Mouse (Mus musculus) MEL (cell line): Measurements from ENCODE around the gene Tspan4. TPM values are rescaled to one million over a fixed set of nuclear protein-coding genes. Genes with fewer than 3 reads are reported as not detected.
A peak's percentile ranks its signal among the peaks of the same experiment; 100 is the strongest.

Experiments
- DNase-seq: peaks from one replicate; pipeline ENCODE4 v3.0.0; 2011; ENCODE audit warnings: low read depth, low spot score
- H3K27ac ChIP-seq: 2 replicates; pipeline ENCODE4 v1.5.1; 2012; ENCODE audit warnings: low read depth, mild to moderate bottlenecking, control low read depth, low read length, moderate library complexity; ENCODE audit not compliant: control insufficient read depth
- H3K27me3 ChIP-seq, 2 experiments: fragments of 150-350 bp in 1 of 2; sonication (generic) in 1 of 2; 2 replicates each; pipeline ENCODE4 v1.6.1; 2012; ENCODE audit warnings: low read length in 2 of 2, mild to moderate bottlenecking in 2 of 2, improper control_type of control experiment in 1 of 2, moderate library complexity in 1 of 2; ENCODE audit not compliant: insufficient read depth in 2 of 2, control insufficient read depth in 1 of 2
- H3K36me3 ChIP-seq, 2 experiments: 2 replicates each; pipeline ENCODE4 v1.6.1; 2012 to 2014; ENCODE audit warnings: low read length in 2 of 2, improper control_type of control experiment in 1 of 2, inconsistent platforms in 1 of 2, mild to moderate bottlenecking in 1 of 2; ENCODE audit not compliant: insufficient read depth in 2 of 2, control insufficient read depth in 1 of 2
- H3K4me1 ChIP-seq, 2 experiments: fragments of 150-350 bp in 1 of 2; sonication (generic) in 1 of 2; 2 replicates each; pipeline ENCODE4 v1.6.1; 2012; ENCODE audit warnings: low read length in 2 of 2, improper control_type of control experiment in 1 of 2, mild to moderate bottlenecking in 1 of 2; ENCODE audit not compliant: insufficient read depth in 2 of 2, control insufficient read depth in 1 of 2
- H3K4me3 ChIP-seq, 2 experiments: fragments of 150-350 bp in 1 of 2; sonication (generic) in 1 of 2; 2 replicates each; pipeline ENCODE4 v1.5.1; 2012; ENCODE audit warnings: low read depth in 2 of 2, low read length in 2 of 2, mild to moderate bottlenecking in 2 of 2, moderate library complexity in 2 of 2, control low read depth in 1 of 2, improper control_type of control experiment in 1 of 2; ENCODE audit not compliant: control insufficient read depth in 1 of 2, insufficient read depth in 1 of 2
- H3K79me2 ChIP-seq: 2 replicates; pipeline ENCODE4 v1.6.1; 2012; ENCODE audit warnings: mild to moderate bottlenecking, low read length, moderate library complexity; ENCODE audit not compliant: control insufficient read depth, poor library complexity, insufficient read depth
- H3K9ac ChIP-seq: 2 replicates; pipeline ENCODE4 v1.6.1; 2012; ENCODE audit warnings: low read depth, mild to moderate bottlenecking, control low read depth, low read length, moderate library complexity; ENCODE audit not compliant: control insufficient read depth, poor library complexity, severe bottlenecking
- H3K9me3 ChIP-seq: fragments of 150-350 bp; sonication (generic); replicated peaks from 2 replicates; pipeline ENCODE4 v1.6.1; 2012; ENCODE audit warnings: mild to moderate bottlenecking, low read length, improper control_type of control experiment, moderate library complexity; ENCODE audit not compliant: insufficient read depth
- BHLHE40 ChIP-seq: IDR thresholded peaks from 2 replicates; pipeline ENCODE4 v1.6.1; 2012; ENCODE audit warnings: low read depth, mild to moderate bottlenecking, inconsistent platforms, low read length, improper control_type of control experiment, borderline replicate concordance
- CHD1 ChIP-seq: IDR thresholded peaks from 2 replicates; pipeline ENCODE4 v1.6.1; 2012; ENCODE audit warnings: low read depth, mild to moderate bottlenecking, inconsistent platforms, low read length, improper control_type of control experiment
- E2F4 ChIP-seq: IDR thresholded peaks from 2 replicates; pipeline ENCODE4 v1.6.1; 2011; ENCODE audit warnings: low read depth, low read length, improper control_type of control experiment, borderline replicate concordance
- ELF1 ChIP-seq: IDR thresholded peaks from 2 replicates; pipeline ENCODE4 v1.6.1; 2014; ENCODE audit warnings: low read depth, mild to moderate bottlenecking, inconsistent platforms, low read length, improper control_type of control experiment, moderate library complexity
- EP300 ChIP-seq, 2 experiments: IDR thresholded peaks; 2 replicates each; pipeline ENCODE4 v1.6.1; 2011; ENCODE audit warnings: improper control_type of control experiment in 2 of 2, low read length in 2 of 2, low read depth in 1 of 2, mild to moderate bottlenecking in 1 of 2
- GABPA ChIP-seq: IDR thresholded peaks from 2 replicates; pipeline ENCODE4 v1.6.1; 2012; ENCODE audit warnings: low read depth, mild to moderate bottlenecking, inconsistent platforms, low read length, improper control_type of control experiment, moderate library complexity
- GATA1 ChIP-seq: IDR thresholded peaks from 2 replicates; pipeline ENCODE4 v1.6.1; 2011; ENCODE audit warnings: low read depth, low read length, improper control_type of control experiment
- HCFC1 ChIP-seq: IDR thresholded peaks from 2 replicates; pipeline ENCODE4 v1.6.1; 2012; ENCODE audit warnings: low read depth, mild to moderate bottlenecking, inconsistent platforms, low read length, improper control_type of control experiment, moderate library complexity
- JUND ChIP-seq: IDR thresholded peaks from 2 replicates; pipeline ENCODE4 v1.6.1; 2011; ENCODE audit warnings: low read depth, mild to moderate bottlenecking, improper control_type of control experiment, low read length
- KAT2A ChIP-seq: conservative IDR thresholded peaks from 2 replicates; pipeline ENCODE4 v1.6.1; 2012; ENCODE audit warnings: low read depth, low read length, improper control_type of control experiment, inconsistent platforms
- MAFK ChIP-seq: IDR thresholded peaks from 2 replicates; pipeline ENCODE4 v1.6.1; 2011; ENCODE audit warnings: low read depth, mild to moderate bottlenecking, low read length, improper control_type of control experiment, borderline replicate concordance
- MAX ChIP-seq: IDR thresholded peaks from 2 replicates; pipeline ENCODE4 v1.6.1; 2011; ENCODE audit warnings: low read length, improper control_type of control experiment
- MAZ ChIP-seq: IDR thresholded peaks from 2 replicates; pipeline ENCODE4 v1.6.1; 2012; ENCODE audit warnings: low read depth, mild to moderate bottlenecking, inconsistent platforms, low read length, improper control_type of control experiment
- MEF2A ChIP-seq: IDR thresholded peaks from 2 replicates; pipeline ENCODE4 v1.6.1; 2014; ENCODE audit warnings: low read depth, mild to moderate bottlenecking, inconsistent platforms, low read length, improper control_type of control experiment; ENCODE audit not compliant: poor library complexity, insufficient replicate concordance, severe bottlenecking; ENCODE audit errors: extremely low read depth
- MYB ChIP-seq: IDR thresholded peaks from 2 replicates; pipeline ENCODE4 v1.6.1; 2011; ENCODE audit warnings: mild to moderate bottlenecking, low read depth, low read length, improper control_type of control experiment
- MYC ChIP-seq: IDR thresholded peaks from 2 replicates; pipeline ENCODE4 v1.6.1; 2011; ENCODE audit warnings: low read depth, mild to moderate bottlenecking, low read length, improper control_type of control experiment, moderate library complexity
- NELFE ChIP-seq: IDR thresholded peaks from 2 replicates; pipeline ENCODE4 v1.6.1; 2011; ENCODE audit warnings: low read depth, low read length, improper control_type of control experiment
- NRF1 ChIP-seq: IDR thresholded peaks from 2 replicates; pipeline ENCODE4 v1.6.1; 2014; ENCODE audit warnings: low read depth, mild to moderate bottlenecking, inconsistent platforms, low read length, improper control_type of control experiment, moderate library complexity; ENCODE audit not compliant: poor library complexity, insufficient read depth, severe bottlenecking
- POLR2A ChIP-seq, 2 experiments: IDR thresholded peaks; 2 replicates each; pipeline ENCODE4 v1.6.1; 2011 to 2012; ENCODE audit warnings: low read length in 2 of 2, mild to moderate bottlenecking in 2 of 2, control low read depth in 1 of 2, improper control_type of control experiment in 1 of 2, low read depth in 1 of 2, moderate library complexity in 1 of 2; ENCODE audit not compliant: control insufficient read depth in 1 of 2, insufficient read depth in 1 of 2, poor library complexity in 1 of 2
- POLR2AphosphoS2 ChIP-seq: IDR thresholded peaks from 2 replicates; pipeline ENCODE4 v1.6.1; 2011; ENCODE audit warnings: low read length, improper control_type of control experiment
- POLR2AphosphoS5 ChIP-seq: IDR thresholded peaks from 2 replicates; pipeline ENCODE4 v1.6.1; 2012; ENCODE audit warnings: low read depth, borderline replicate concordance, mild to moderate bottlenecking, inconsistent platforms, low read length, moderate library complexity, mixed read lengths
- RAD21 ChIP-seq: IDR thresholded peaks from 2 replicates; pipeline ENCODE4 v1.6.1; 2011; ENCODE audit warnings: mild to moderate bottlenecking, low read depth, low read length, improper control_type of control experiment
- SMC3 ChIP-seq: IDR thresholded peaks from 2 replicates; pipeline ENCODE4 v1.6.1; 2011; ENCODE audit warnings: low read depth, low read length, improper control_type of control experiment
- TAL1 ChIP-seq: IDR thresholded peaks from 2 replicates; pipeline ENCODE4 v1.6.1; 2012; ENCODE audit warnings: mild to moderate bottlenecking, inconsistent platforms, low read length, moderate library complexity, mixed read lengths
- TBP ChIP-seq: IDR thresholded peaks from 2 replicates; pipeline ENCODE4 v1.8.0; 2011; ENCODE audit warnings: low read depth, low read length, improper control_type of control experiment
- TCF12 ChIP-seq: IDR thresholded peaks from 2 replicates; pipeline ENCODE4 v1.6.1; 2014; ENCODE audit warnings: low read depth, mild to moderate bottlenecking, inconsistent platforms, low read length, improper control_type of control experiment, moderate library complexity
- UBTF ChIP-seq: IDR thresholded peaks from 2 replicates; pipeline ENCODE4 v1.6.1; 2012; ENCODE audit warnings: low read depth, mild to moderate bottlenecking, inconsistent platforms, low read length, improper control_type of control experiment, moderate library complexity, borderline replicate concordance; ENCODE audit not compliant: insufficient read depth
- USF1 ChIP-seq: IDR thresholded peaks from 2 replicates; pipeline ENCODE4 v1.6.1; 2014; ENCODE audit warnings: low read depth, mild to moderate bottlenecking, inconsistent platforms, low read length, improper control_type of control experiment, moderate library complexity
- ZC3H11A ChIP-seq: IDR thresholded peaks from 2 replicates; pipeline ENCODE4 v1.6.1; 2012; ENCODE audit warnings: low read depth, mild to moderate bottlenecking, inconsistent platforms, low read length, improper control_type of control experiment
- ZKSCAN1 ChIP-seq: IDR thresholded peaks from 2 replicates; pipeline ENCODE4 v1.6.1; 2012; ENCODE audit warnings: low read depth, mild to moderate bottlenecking, inconsistent platforms, low read length, improper control_type of control experiment, moderate library complexity
- ZMIZ1 ChIP-seq: IDR thresholded peaks from 2 replicates; pipeline ENCODE4 v1.6.1; 2012; ENCODE audit warnings: low read depth, mild to moderate bottlenecking, inconsistent platforms, low read length, improper control_type of control experiment, moderate library complexity
- ZNF384 ChIP-seq: IDR thresholded peaks from 2 replicates; pipeline ENCODE4 v1.6.1; 2012; ENCODE audit warnings: low read depth, mild to moderate bottlenecking, inconsistent platforms, low read length, improper control_type of control experiment
- polyA plus RNA-seq, 2 experiments: library from polyadenylated mRNA; stranded (reverse) in 1 of 2; unstranded in 1 of 2; fragments of >175 nt in 1 of 2; fragments of >200 nt in 1 of 2; gene quantifications; 2 replicates each; pipeline versions ENCODE4 v1.2.1 to v1.2.4; 2012; ENCODE audit warnings: low replicate concordance in 2 of 2, low read depth in 1 of 2; ENCODE audit not compliant: insufficient read length in 2 of 2, insufficient read depth in 1 of 2, missing spikeins in 1 of 2
- total RNA-seq: library from RNA; depleted of rRNA; stranded (reverse); fragments of 300-350 nt; gene quantifications from 2 replicates; pipeline ENCODE4 v1.2.3, GENCODE M21; 2012

The Tspan4 gene
- total and polyA plus RNA-seq, 3 experiments: 97.9 to 110 TPM; not detected in 1

GRCm38 (mm10) chr7:141439811-141440210, 35.2 kb upstream of the Tspan4 start:
- TF ChIP-seq MYC (no peak), MAFK (no peak), TAL1 (no peak), EP300 (IDR thresholded peaks at IDR 0.05; ENCODE audit: low read depth in 1 of 2, low read length in 2 of 2) (no peak), NELFE (no peak), GATA1 (no peak), SMC3 (no peak), MAX (no peak)
- Histone ChIP-seq H3K27me3 (no peaks in the 10 kb centered on the region), H3K4me3 (no peak overlapping the region), H3K36me3 (peaks cover 0 to 20% of the 10 kb centered on the region in 2 experiments; a peak in 3 of 4 replicates), H3K27ac (no peak overlapping the region), H3K4me1 (peaks cover 4 to 23% of the 10 kb centered on the region in 2 experiments; a peak in 3 of 4 replicates), H3K9me3 (no peaks in the 10 kb centered on the region), H3K9ac (no peak overlapping the region), H3K79me2 (peaks cover 43% of the 10 kb centered on the region)
- no peak for DNase-seq

GRCm38 (mm10) chr7:141440613-141441012, 34.4 kb upstream of the Tspan4 start:
- peaks cover 4 to 19% of the 10 kb centered on the region in 2 experiments; a peak in 3 of 4 replicates for H3K4me1 ChIP-seq
- H3K27me3 ChIP-seq: no peaks in the 10 kb centered on the region
- no peak overlapping the region for H3K9ac ChIP-seq
- no peak overlapping the region for H3K4me3 ChIP-seq
- peaks cover 37% of the 10 kb centered on the region for H3K79me2 ChIP-seq
- H3K9me3 ChIP-seq: no peaks in the 10 kb centered on the region
- peaks cover 0 to 16% of the 10 kb centered on the region in 2 experiments; a peak in 3 of 4 replicates for H3K36me3 ChIP-seq
- DNase-seq: peak; percentile 72
- H3K27ac ChIP-seq: no peak overlapping the region
- TF ChIP-seq RAD21 (peak; percentile 46), JUND (no peak), POLR2AphosphoS2 (no peak), CHD1 (no peak), GABPA (no peak), MYB (no peak), TBP (no peak), MYC (no peak), ZNF384 (no peak), BHLHE40 (no peak), TCF12 (no peak), NELFE (no peak), ZC3H11A (no peak), NRF1 (no peak), MEF2A (no peak), UBTF (no peak), ZMIZ1 (no peak), MAX (no peak), MAFK (no peak), MAZ (peak; percentile 50; the same call in 1 of the 2 replicates), HCFC1 (no peak), POLR2A (IDR thresholded peaks at IDR 0.05; ENCODE audit: control insufficient read depth in 1 of 2, insufficient read depth in 1 of 2, low read depth in 1 of 2, low read length in 2 of 2, poor library complexity in 1 of 2) (no peak), POLR2AphosphoS5 (no peak), ZKSCAN1 (no peak), USF1 (no peak), E2F4 (no peak), KAT2A (no peak), ELF1 (0 out of 2 replicates have a peak, but pooled peaks have one; percentile 27), GATA1 (no peak)
